Mouse (Mus musculus) monocyte, adult 59 days (primary cell): ENCODE data around the gene Cdc40. TPM values are rescaled to one million over a fixed set of nuclear protein-coding genes. Genes with fewer than 3 reads are reported as not detected.

Experiments used
- total RNA-seq, 2 experiments: library from RNA; stranded (reverse); gene quantifications; one replicate each; pipeline ENCODE4 v1.2.4; 2023

The Cdc40 gene
- 10 to 100 TPM; 53.6 to 57.4 TPM for total RNA-seq

DNA sequence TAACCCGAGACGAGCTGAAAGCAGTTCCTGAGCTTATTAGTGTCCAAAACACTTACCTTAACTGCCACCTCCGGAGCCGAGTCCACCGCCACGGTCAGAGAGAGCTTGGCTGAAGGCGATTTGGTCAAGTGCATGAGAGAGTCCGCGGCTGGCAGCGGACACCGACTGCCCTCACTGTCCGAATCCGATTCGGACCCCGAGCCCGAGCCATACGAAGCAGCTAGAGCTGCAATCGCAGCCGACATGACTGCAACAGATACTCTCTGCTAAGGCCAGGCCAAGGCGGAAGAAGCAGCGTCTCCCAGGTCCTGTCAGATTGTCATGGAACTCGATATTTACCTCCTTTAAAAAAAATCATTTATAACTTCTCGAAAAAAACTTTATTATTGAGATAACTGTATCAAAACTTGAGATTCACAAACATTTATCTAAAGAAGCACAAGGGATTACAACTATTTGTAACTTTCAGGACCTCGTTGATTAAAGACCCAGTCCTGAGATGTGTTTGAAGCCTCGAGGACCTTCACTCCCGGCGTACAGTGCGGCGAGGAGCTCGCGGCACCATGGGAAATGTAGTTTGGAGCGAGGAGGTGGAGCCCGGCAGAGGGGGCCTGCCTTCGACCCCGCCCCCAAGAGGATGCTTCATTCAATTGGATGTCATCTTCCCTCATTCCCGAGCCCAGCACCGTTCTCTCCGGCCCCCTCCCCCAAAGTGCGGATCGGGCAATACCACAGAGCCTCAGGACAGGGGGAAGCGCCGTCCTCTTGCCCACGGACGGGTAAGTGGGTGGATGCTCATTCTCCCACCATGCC, at the start of gene Cdc40, which contains the start of gene Wasf1:
Gene Cdc40 (minus strand): TSS at position 481 of the 813 bp plus-strand sequence.
Gene Wasf1 (plus strand): TSS at position 645 of the 813 bp plus-strand sequence.

Other genes starting within 250 kb of the Cdc40 start
- not detected for gene Mettl24, start 200.0 kb downstream of the Cdc40 start, total RNA-seq
- not detected for gene Wasf1, start 164 bp upstream of the Cdc40 start, total RNA-seq
- gene Gpr6, start 189.0 kb upstream of the Cdc40 start, total RNA-seq = not detected